Mouse (Mus musculus): Measurements from ENCODE around the gene Gtf2b.

Gtf2b gene

DNA sequence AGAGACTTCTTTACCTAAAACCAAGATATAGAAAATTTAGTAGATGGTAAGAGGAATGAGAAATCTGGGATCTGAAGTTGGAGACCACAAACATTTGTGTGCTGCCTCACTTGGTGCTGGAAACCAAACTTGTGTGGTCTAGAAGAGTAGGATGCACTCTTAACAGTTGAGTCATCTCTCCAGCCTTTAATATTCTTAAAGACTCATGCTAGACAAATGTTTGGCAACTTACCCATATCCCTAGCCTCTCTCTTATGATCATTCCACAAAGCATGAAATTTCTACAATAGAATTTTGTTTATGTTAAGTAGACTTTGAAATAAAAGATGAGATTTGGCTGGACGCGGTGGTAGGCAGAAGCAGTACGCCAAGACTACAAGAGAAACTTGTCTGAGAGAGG is 52.7 kb downstream of the Gtf2b start:
- DNase-seq (ENCODE audit: low read depth), result no peak

DNA sequence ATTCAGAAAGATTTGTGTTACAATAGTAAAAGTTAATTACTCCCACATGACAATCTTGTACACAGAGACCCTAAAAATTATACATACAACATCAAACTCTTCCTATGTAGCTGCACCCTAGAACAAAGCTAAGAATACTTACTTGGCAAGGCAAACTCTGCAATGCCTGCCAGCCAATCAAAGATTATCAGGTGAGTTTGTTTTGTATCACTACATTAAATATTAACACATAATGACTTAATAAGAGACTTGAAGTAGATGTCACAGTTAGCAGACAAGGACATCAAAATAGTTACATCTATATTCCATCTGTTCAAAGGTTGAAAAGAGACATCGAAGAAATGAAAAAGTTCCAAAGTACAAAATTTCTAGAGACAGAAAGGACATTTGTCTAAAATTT is 58.8 kb downstream of the Gtf2b start:
- DNase-seq (ENCODE audit: low read depth), result no peak

DNA sequence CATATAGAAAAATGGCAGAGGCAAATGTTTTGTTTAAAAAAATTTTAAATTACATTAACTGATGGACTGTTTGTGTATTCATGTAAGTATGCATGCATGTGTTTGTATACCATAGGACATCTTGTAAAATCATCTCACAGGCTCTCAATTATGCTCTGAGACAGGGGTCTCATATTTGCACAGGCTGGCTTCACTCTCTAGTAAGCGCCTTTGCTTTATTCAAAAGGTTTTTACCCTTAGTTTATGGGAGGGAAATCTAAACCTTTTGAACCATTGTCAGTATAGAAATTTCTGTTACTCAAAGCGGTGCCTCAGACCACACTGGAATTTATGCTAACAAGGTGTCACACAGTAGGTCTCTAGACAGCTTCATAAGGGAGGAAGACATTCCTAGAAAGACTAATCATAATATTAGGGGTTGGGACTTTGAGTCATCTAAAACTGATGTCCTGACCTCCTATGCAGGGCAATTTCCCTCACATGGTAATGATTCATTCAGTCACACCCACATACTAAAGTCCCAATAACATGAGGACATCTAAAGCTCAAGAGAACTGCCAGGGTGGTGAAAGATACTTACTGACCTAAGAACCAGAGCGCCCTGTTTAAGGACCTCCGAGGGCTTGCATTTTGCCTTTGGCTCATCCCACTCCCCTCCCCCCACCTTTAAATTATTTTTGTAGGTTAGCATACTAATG is 61.8 kb downstream of the Gtf2b start:
- DNase-seq (ENCODE audit: low read depth), result no peak

DNA sequence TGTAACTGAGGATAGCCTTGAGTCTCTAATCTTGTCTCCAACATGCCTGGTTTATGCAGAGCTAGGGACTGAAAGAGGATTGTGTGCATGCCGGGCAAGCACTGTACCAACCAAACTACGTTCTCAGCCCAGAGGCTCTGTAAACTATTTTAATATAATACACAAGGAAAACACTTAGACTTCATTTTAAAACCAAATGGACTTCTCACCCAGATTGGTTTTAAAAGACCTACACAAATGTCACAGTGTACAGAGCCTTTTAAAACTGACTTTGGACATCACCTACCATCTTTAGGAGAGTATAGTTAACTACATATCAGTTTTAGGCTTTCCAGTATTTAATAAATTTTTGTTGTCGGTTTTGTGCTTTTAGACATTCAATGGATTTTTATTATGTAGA is 68.1 kb downstream of the Gtf2b start:
- DNase-seq (ENCODE audit: low read depth), result no peak

All from c-Kit-positive CD71-positive TER-119-negative erythroid progenitor cells, embryonic 14.5 days (primary cell).